Mouse (Mus musculus) lung, adult 2 months (tissue): ENCODE results near the gene Surf6.
"Not testable (repeated sequence)": the region's sequence is repeated elsewhere in the genome, so short reads cannot be mapped to it uniquely, and the experiment has no call there.

Experiments
- CTCF ChIP-seq: fragments of 200-500 bp; IDR thresholded peaks from 2 replicates; pipeline ENCODE4 v1.5.1; 2011; ENCODE audit warnings: mild to moderate bottlenecking, low read length, control low read depth; ENCODE audit not compliant: insufficient read depth
- POLR2A ChIP-seq: fragments of 200-500 bp; IDR thresholded peaks from 2 replicates; pipeline ENCODE4 v1.6.1; 2011; ENCODE audit warnings: low read depth, mild to moderate bottlenecking, control low read depth, low read length, borderline replicate concordance; ENCODE audit errors: extremely low read depth

- TF ChIP-seq CTCF, POLR2A: not testable (repeated sequence)
Measured at GRCm38 (mm10) chr2:26885541-26885940, 17.1 kb downstream of the Surf6 start.
